Mouse (Mus musculus): ENCODE results near the gene Gm3417. TPM values are rescaled to one million over a fixed set of nuclear protein-coding genes. Genes with fewer than 3 reads are reported as not detected.

Gene Gm3417
- polyA plus RNA-seq, 1 experiment from 2014 or later = 2.2 TPM

DNA sequence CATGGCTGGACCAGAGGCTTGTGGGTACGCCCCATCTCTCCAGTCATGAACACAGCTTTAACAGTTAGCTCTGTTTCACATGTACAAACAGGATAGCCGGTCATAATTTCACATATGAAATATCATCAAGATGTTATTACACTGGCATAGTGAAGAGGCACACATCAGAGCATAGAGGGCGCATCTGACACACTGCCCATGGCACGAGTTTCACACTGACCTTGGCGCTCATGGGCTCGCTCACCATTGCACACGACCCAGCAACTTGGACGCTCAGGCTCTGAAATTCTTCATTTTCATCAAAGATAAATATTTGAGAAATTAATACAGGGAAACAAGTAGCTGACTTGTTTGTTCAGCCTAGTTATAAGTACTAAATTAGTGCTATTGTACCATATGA is 60.7 kb downstream of the Gm3417 start:
- ATAC-seq (replicated peaks; ENCODE audit: low FRiP score) = no peak
- 91% methylated on average over 8 of the region's 8 CpGs for WGBS
- H3K4me2 ChIP-seq (ENCODE audit: low read depth, low read length, severe bottlenecking) = no peak overlapping the region
- no peak overlapping the region for H3K9ac ChIP-seq (ENCODE audit: low read length)
- no peaks in the 10 kb centered on the region for H3K36me3 ChIP-seq (ENCODE audit: control insufficient read depth, insufficient read depth, low read length)
- H3K27me3 ChIP-seq (ENCODE audit: control insufficient read depth, insufficient read depth, low read length) = no peaks in the 10 kb centered on the region
- DNase-seq (ENCODE audit: low spot score) = no peak
- H3K9me3 ChIP-seq (ENCODE audit: control insufficient read depth, low read length) = no peaks in the 10 kb centered on the region
- H3K27ac ChIP-seq (ENCODE audit: low read depth, low read length) = no peak overlapping the region
- no peaks in the 10 kb centered on the region for H3K4me1 ChIP-seq (replicated peaks; ENCODE audit: control insufficient read depth, insufficient read depth, low read length)
- no peak overlapping the region for H3K4me3 ChIP-seq (ENCODE audit: low read depth, low read length)

DNA sequence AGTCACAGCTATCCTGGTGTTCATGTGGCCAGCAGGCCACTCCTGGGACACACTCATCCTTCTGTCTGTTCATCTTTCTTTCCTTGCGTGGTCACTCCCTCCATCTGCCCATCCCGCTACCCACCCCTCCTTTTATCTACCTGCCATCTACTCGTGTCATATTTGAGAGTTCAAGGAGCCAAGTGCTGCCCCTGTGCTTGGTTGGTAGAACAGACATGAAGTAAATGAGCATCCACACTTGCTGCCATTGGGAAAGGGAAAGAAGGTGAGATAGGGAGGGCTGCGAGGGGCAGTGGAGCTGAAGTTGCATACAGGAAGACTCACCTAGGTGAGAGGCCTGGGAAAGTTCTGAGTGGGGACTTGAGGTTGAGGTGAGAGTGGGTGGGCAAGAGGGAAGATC is 64.2 kb downstream of the Gm3417 start:
- no peak overlapping the region for H3K9ac ChIP-seq (ENCODE audit: low read length)
- no peak overlapping the region for H3K27ac ChIP-seq (ENCODE audit: low read depth, low read length)
- no peak overlapping the region for H3K4me2 ChIP-seq (ENCODE audit: low read depth, low read length, severe bottlenecking)
- no peaks in the 10 kb centered on the region for H3K36me3 ChIP-seq (ENCODE audit: control insufficient read depth, insufficient read depth, low read length)
- no peak for DNase-seq (ENCODE audit: low spot score)
- no peak for ATAC-seq (replicated peaks; ENCODE audit: low FRiP score)
- H3K27me3 ChIP-seq (ENCODE audit: control insufficient read depth, insufficient read depth, low read length) = no peaks in the 10 kb centered on the region
- H3K9me3 ChIP-seq (ENCODE audit: control insufficient read depth, low read length) = no peaks in the 10 kb centered on the region
- WGBS = 84% methylated on average over 4 of the region's 4 CpGs
- H3K4me1 ChIP-seq (replicated peaks; ENCODE audit: control insufficient read depth, insufficient read depth, low read length) = no peaks in the 10 kb centered on the region
- no peak overlapping the region for H3K4me3 ChIP-seq (ENCODE audit: low read depth, low read length)

Other genes starting within 250 kb of the Gm3417 start
- 4.3 and 6.1 TPM in 2 replicates for gene Wdr27, start 35.6 kb downstream of the Gm3417 start, polyA plus RNA-seq (2014; fragmentation: Nextera tagmentation; extraction: Ambion mirVana)
- gene 1600012H06Rik, start 35.6 kb downstream of the Gm3417 start, polyA plus RNA-seq (2014; fragmentation: Nextera tagmentation; extraction: Ambion mirVana) = 29.5 and 32.4 TPM in 2 replicates
- 33.2 and 36.2 TPM in 2 replicates for gene Phf10, start 17.5 kb downstream of the Gm3417 start, polyA plus RNA-seq (2014; fragmentation: Nextera tagmentation; extraction: Ambion mirVana)
- 11.5 and 13.1 TPM in 2 replicates for gene 9030025P20Rik, start 322 bp downstream of the Gm3417 start, polyA plus RNA-seq (2014; fragmentation: Nextera tagmentation; extraction: Ambion mirVana)
- gene Gm3435, start 31.4 kb upstream of the Gm3417 start, polyA plus RNA-seq (2014; fragmentation: Nextera tagmentation; extraction: Ambion mirVana) = 6.7 and 9.2 TPM in 2 replicates
- gene Ermard, start 62.4 kb upstream of the Gm3417 start, polyA plus RNA-seq (2014; fragmentation: Nextera tagmentation; extraction: Ambion mirVana) = 98.2 and 107 TPM in 2 replicates
- not detected in 2 replicates for gene Tcte3, start 62.7 kb upstream of the Gm3417 start, polyA plus RNA-seq (2014; fragmentation: Nextera tagmentation; extraction: Ambion mirVana)
- gene Gm3448, start 62.7 kb upstream of the Gm3417 start, polyA plus RNA-seq (2014; fragmentation: Nextera tagmentation; extraction: Ambion mirVana) = 4.2 and 4.6 TPM in 2 replicates

Measured in forebrain, embryonic 11.5 days (tissue).